Comparison of ENCODE assay signal across 8 mouse cellular contexts in the genomic region with DNA sequence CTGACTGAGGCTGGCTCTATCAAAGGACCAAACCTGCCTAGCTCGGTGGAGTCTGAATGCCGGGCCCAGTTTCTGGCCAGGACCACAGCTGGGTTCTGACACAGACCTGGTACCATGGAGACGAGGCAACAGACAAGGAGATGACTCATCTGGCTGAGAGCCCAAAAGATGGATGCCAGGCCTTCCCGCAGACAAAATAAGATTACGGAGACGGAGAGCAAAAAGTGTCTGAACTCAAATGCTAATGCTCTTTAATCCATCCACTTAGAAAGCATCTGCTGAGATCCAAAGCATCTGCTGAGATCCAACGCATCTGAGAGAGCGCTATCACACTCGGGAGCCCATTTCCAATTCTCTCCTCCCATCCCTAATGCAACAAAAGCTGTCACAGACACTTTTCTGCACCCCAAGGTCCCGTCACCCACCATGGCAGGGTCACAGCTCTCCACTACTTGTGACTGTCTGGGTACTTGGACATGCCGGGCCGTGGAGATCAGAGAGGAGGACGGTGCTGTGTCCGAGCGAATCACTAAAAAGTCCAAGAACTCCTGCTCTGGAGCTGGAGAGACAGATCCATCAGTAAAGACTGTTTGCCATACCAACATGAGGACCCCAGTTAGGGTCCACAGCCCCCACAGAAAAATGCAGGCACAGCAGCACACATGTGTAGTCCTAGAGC.
DNase-seq lines count a peak whose midpoint lies in the region; ATAC-seq lines count a peak whose summit lies in the region.

No protein-coding gene starts in this region.

- 0 out of 2 replicates have a peak overlapping the region, but pooled peaks have one; percentile 16 for H3K9ac ChIP-seq in embryonic facial prominence, embryonic 12.5 days

- H3K27me3 ChIP-seq in embryonic facial prominence, embryonic 12.5 days, result no peaks in the 10 kb centered on the region
- no peaks in the 10 kb centered on the region for H3K27me3 ChIP-seq in heart, embryonic 10.5 days (ENCODE audit: insufficient read depth, poor library complexity, severe bottlenecking)

- H3K9me3 ChIP-seq in embryonic facial prominence, embryonic 12.5 days, result no peaks in the 10 kb centered on the region
- no peaks in the 10 kb centered on the region for H3K9me3 ChIP-seq in heart, embryonic 10.5 days

- 69% methylated on average over 15 of the region's 15 CpGs for WGBS in embryonic facial prominence, embryonic 12.5 days
- WGBS in heart, embryonic 10.5 days, result 50% methylated on average over 15 of the region's 15 CpGs

- no peaks in the 10 kb centered on the region for H3K36me3 ChIP-seq in embryonic facial prominence, embryonic 12.5 days
- no peaks in the 10 kb centered on the region for H3K36me3 ChIP-seq in heart, embryonic 10.5 days

- H3K4me1 ChIP-seq in embryonic facial prominence, embryonic 12.5 days, result peaks cover 28% of the 10 kb centered on the region; the same call in 1 of the 2 replicates
- H3K4me1 ChIP-seq in heart, embryonic 10.5 days, result peaks cover 55% of the 10 kb centered on the region

- DNase-seq in ovary, adult 18-20 months (ENCODE audit: low spot score), result peak; percentile 86
- no peak for DNase-seq in ovary, postnatal 10 days (ENCODE audit: low spot score)
- DNase-seq in heart, embryonic 10.5 days (ENCODE audit: low spot score), result peak; percentile 82
- peak; percentile 78 to 90 for DNase-seq in left cerebral cortex, postnatal 14 days (ENCODE audit: low spot score in 2 of 2)
- DNase-seq in ovary, postnatal 14 days (ENCODE audit: low spot score), result peak; percentile 59
- DNase-seq in embryo, embryonic 11 days, result no peak
- no peak for DNase-seq in spleen, postnatal 14 days (ENCODE audit: low spot score in 2 of 2)

- H3K4me3 ChIP-seq in embryonic facial prominence, embryonic 12.5 days, result no peak overlapping the region
- no peak overlapping the region for H3K4me3 ChIP-seq in heart, embryonic 10.5 days

- intact Hi-C loops in left cerebral cortex, postnatal 14 days (cut with DNase I), result loop anchor here (10.0 kb wide), 3 partner anchors 111 to 329 kb away; partner anchors contain the start of gene Sulf2

- peak overlapping the region; percentile 63; the same call in 1 of the 2 replicates for H3K27ac ChIP-seq in embryonic facial prominence, embryonic 12.5 days
- peak overlapping the region; percentile 83 for H3K27ac ChIP-seq in heart, embryonic 10.5 days

- ATAC-seq in embryonic facial prominence, embryonic 12.5 days (ENCODE audit: insufficient number of reproducible peaks, insufficient read depth, low FRiP score, low TSS enrichment), result no peak

- H3K4me2 ChIP-seq in embryonic facial prominence, embryonic 12.5 days (replicated peaks), result no peak overlapping the region

Comparison
In these comparisons a context has a peak if more than half of its experiments do, and no peak if none do; other contexts are left out.
1. DNase-seq: peak in ovary, adult 18-20 months (single experiment), heart, embryonic 10.5 days (single experiment), left cerebral cortex, postnatal 14 days (2 of 2) and ovary, postnatal 14 days (single experiment); none in ovary, postnatal 10 days (single experiment), embryo, embryonic 11 days (single experiment) and spleen, postnatal 14 days (0 of 2).